Mouse (Mus musculus) left cerebral cortex, adult 11 months (tissue): ENCODE data around the gene Fuca1.
"Not testable (repeated sequence)": the region's sequence is repeated elsewhere in the genome, so short reads cannot be mapped to it uniquely, and the experiment has no call there.

Experiments used
- DNase-seq: peaks from one replicate; pipeline ENCODE4 v3.0.0; 2022; ENCODE audit warnings: low spot score

The Fuca1 gene

GRCm38 (mm10) chr4:135953179-135953578 is 32.6 kb downstream of the Fuca1 start:
- no peak for DNase-seq

GRCm38 (mm10) chr4:135954241-135954640 is 33.7 kb downstream of the Fuca1 start:
- no peak for DNase-seq

GRCm38 (mm10) chr4:135955886-135956285 is 35.4 kb downstream of the Fuca1 start:
- DNase-seq = no peak

GRCm38 (mm10) chr4:135958354-135958753 is 37.8 kb downstream of the Fuca1 start:
- no peak for DNase-seq

GRCm38 (mm10) chr4:135960717-135961116 is 40.2 kb downstream of the Fuca1 start:
- peak; percentile 77 for DNase-seq

GRCm38 (mm10) chr4:135961709-135962108 is 41.2 kb downstream of the Fuca1 start:
- no peak for DNase-seq

GRCm38 (mm10) chr4:135962198-135962597 is 41.7 kb downstream of the Fuca1 start:
- no peak for DNase-seq

- no peak for DNase-seq
Observed at GRCm38 (mm10) chr4:135962946-135963345, 42.4 kb downstream of the Fuca1 start.

- DNase-seq = peak; percentile 88
Observed at GRCm38 (mm10) chr4:135963457-135964193, 43.1 kb downstream of the Fuca1 start, which contains the start of gene Gale. TSS of gene Gale (plus strand) at chr4:135963727.

GRCm38 (mm10) chr4:135964426-135964825 is 43.9 kb downstream of the Fuca1 start:
- DNase-seq = no peak

GRCm38 (mm10) chr4:135965113-135965512 is 44.6 kb downstream of the Fuca1 start:
- no peak for DNase-seq

GRCm38 (mm10) chr4:135966283-135966682 is 45.7 kb downstream of the Fuca1 start:
- DNase-seq = no peak

- no peak for DNase-seq
Observed at GRCm38 (mm10) chr4:135967086-135967760, 46.7 kb downstream of the Fuca1 start.

- DNase-seq = no peak
Observed at GRCm38 (mm10) chr4:135968271-135968869, 47.8 kb downstream of the Fuca1 start.

GRCm38 (mm10) chr4:135969070-135969750 is 48.7 kb downstream of the Fuca1 start:
- no peak for DNase-seq

- DNase-seq = no peak
Observed at GRCm38 (mm10) chr4:135970585-135970984, 50.0 kb downstream of the Fuca1 start.

- no peak for DNase-seq
Observed at GRCm38 (mm10) chr4:135971805-135972555, 51.4 kb downstream of the Fuca1 start.

- peak; percentile 77 for DNase-seq
Observed at GRCm38 (mm10) chr4:135972556-135972906, 52.0 kb downstream of the Fuca1 start, which contains the start of gene Lypla2. TSS of gene Lypla2 (minus strand) at chr4:135972626.

GRCm38 (mm10) chr4:135972911-135973811 is 52.6 kb downstream of the Fuca1 start:
- DNase-seq = no peak

GRCm38 (mm10) chr4:135976146-135976545 is 55.6 kb downstream of the Fuca1 start:
- DNase-seq = no peak

GRCm38 (mm10) chr4:135980223-135980622 is 59.7 kb downstream of the Fuca1 start:
- not testable (repeated sequence) for DNase-seq
